8 mouse cellular contexts compared by ENCODE assay signal in genomic region chr3:32510375-32511190, GRCm38 (mm10). TPM values are rescaled to one million over a fixed set of nuclear protein-coding genes. Genes with fewer than 3 reads are reported as not detected.
DNase-seq lines count a peak whose midpoint lies in the region; ATAC-seq lines count a peak whose summit lies in the region.

No protein-coding gene starts in this region.

- peak overlapping the region; percentile 79 for H3K27ac ChIP-seq in embryonic facial prominence, embryonic 14.5 days (replicated peaks; ENCODE audit: low read depth, low read length)
- peak overlapping the region; percentile 83 for H3K27ac ChIP-seq in kidney, embryonic 14.5 days (ENCODE audit: low read depth, low read length)
- peak overlapping the region; percentile 86 for H3K27ac ChIP-seq in limb, embryonic 15.5 days

- H3K4me1 ChIP-seq in embryonic facial prominence, embryonic 14.5 days (ENCODE audit: control insufficient read depth, insufficient read depth, low read length), result peaks cover 11% of the 10 kb centered on the region; the same call in 1 of the 2 replicates
- no peaks in the 10 kb centered on the region for H3K4me1 ChIP-seq in kidney, embryonic 14.5 days (ENCODE audit: control insufficient read depth, insufficient read depth, low read length)
- peaks cover 13% of the 10 kb centered on the region for H3K4me1 ChIP-seq in limb, embryonic 15.5 days

- ATAC-seq in embryonic facial prominence, embryonic 14.5 days (ENCODE audit: low read depth), result peak; percentile 94
- ATAC-seq in kidney, embryonic 14.5 days (ENCODE audit: low FRiP score, low TSS enrichment), result peak; percentile 96
- peak; percentile 92 for ATAC-seq in limb, embryonic 15.5 days (ENCODE audit: insufficient number of reproducible peaks, low FRiP score, low TSS enrichment, low read depth)

- no peaks in the 10 kb centered on the region for H3K27me3 ChIP-seq in embryonic facial prominence, embryonic 14.5 days (replicated peaks; ENCODE audit: control insufficient read depth, insufficient read depth, low read length)
- H3K27me3 ChIP-seq in kidney, embryonic 14.5 days (ENCODE audit: control insufficient read depth, insufficient read depth, low read length), result no peaks in the 10 kb centered on the region
- H3K27me3 ChIP-seq in limb, embryonic 15.5 days, result no peaks in the 10 kb centered on the region

- no peaks in the 10 kb centered on the region for H3K9me3 ChIP-seq in embryonic facial prominence, embryonic 14.5 days (ENCODE audit: control insufficient read depth, low read length)
- no peaks in the 10 kb centered on the region for H3K9me3 ChIP-seq in kidney, embryonic 14.5 days (ENCODE audit: control insufficient read depth, low read length)
- no peaks in the 10 kb centered on the region for H3K9me3 ChIP-seq in limb, embryonic 15.5 days

- peak overlapping the region; percentile 88 for H3K4me3 ChIP-seq in embryonic facial prominence, embryonic 14.5 days (ENCODE audit: low read depth, low read length)
- H3K4me3 ChIP-seq in kidney, embryonic 14.5 days (ENCODE audit: low read length), result peak overlapping the region; percentile 84
- H3K4me3 ChIP-seq in limb, embryonic 15.5 days, result peak overlapping the region; percentile 95

- H3K4me2 ChIP-seq in embryonic facial prominence, embryonic 14.5 days (ENCODE audit: low read depth, low read length), result peak overlapping the region; percentile 80
- H3K4me2 ChIP-seq in kidney, embryonic 14.5 days (replicated peaks; ENCODE audit: low read depth, low read length), result peak overlapping the region; percentile 47
- H3K4me2 ChIP-seq in limb, embryonic 15.5 days, result peak overlapping the region; percentile 79

- H3K36me3 ChIP-seq in embryonic facial prominence, embryonic 14.5 days (ENCODE audit: control insufficient read depth, insufficient read depth, low read length), result peaks cover 20% of the 10 kb centered on the region; the same call in 1 of the 2 replicates
- H3K36me3 ChIP-seq in kidney, embryonic 14.5 days (ENCODE audit: control insufficient read depth, insufficient read depth, low read length), result peaks cover 3% of the 10 kb centered on the region; the same call in 1 of the 2 replicates
- peaks cover 11% of the 10 kb centered on the region; the same call in 1 of the 2 replicates for H3K36me3 ChIP-seq in limb, embryonic 15.5 days

- DNase-seq in 3T3-L1 (ENCODE audit: low read depth, low spot score), result peak; percentile 97
- DNase-seq in adrenal gland, postnatal 4 days (ENCODE audit: low spot score in 2 of 2), result peak; percentile 97 to 98
- DNase-seq in embryonic facial prominence, embryonic 14.5 days (ENCODE audit: low spot score), result peak; percentile 94
- DNase-seq in heart, adult 9 months (ENCODE audit: low spot score in 2 of 2), result peak; percentile 96 to 97
- DNase-seq in monocyte, adult 2 months (ENCODE audit: low read depth in 1 of 2, low spot score in 2 of 2), result peak; percentile 95 to 96
- DNase-seq in spleen, postnatal 36 days (ENCODE audit: low spot score in 2 of 2), result peak; percentile 96

- 0% methylated on average over 50 of the region's 69 CpGs for WGBS in embryonic facial prominence, embryonic 14.5 days
- under 1% methylated on average over 45 of the region's 69 CpGs for WGBS in kidney, embryonic 14.5 days
- under 1% methylated on average over 56 of the region's 69 CpGs for WGBS in limb, embryonic 15.5 days

- peak overlapping the region; percentile 96 for H3K9ac ChIP-seq in embryonic facial prominence, embryonic 14.5 days (ENCODE audit: low read depth, low read length)
- peak overlapping the region; percentile 89 for H3K9ac ChIP-seq in kidney, embryonic 14.5 days (ENCODE audit: low read depth, low read length)
- H3K9ac ChIP-seq in limb, embryonic 15.5 days, result peak overlapping the region; percentile 93

RNA-seq across cellular contexts. Expression of gene Zfp639, which starts 0.5 kb away (rescaled TPM):
- total RNA-seq in adrenal gland, postnatal 4 days (2021), result 10 to 100 TPM; 41.8 TPM
- polyA plus RNA-seq in embryonic facial prominence, embryonic 14.5 days (2014; fragmentation: Nextera tagmentation; extraction: Ambion mirVana), result 35.4 and 42.2 TPM in 2 replicates
- 44.4 and 44.5 TPM in 2 replicates for polyA plus RNA-seq in kidney, embryonic 14.5 days (2014; fragmentation: Nextera tagmentation; extraction: Ambion mirVana)
- polyA plus RNA-seq in limb, embryonic 15.5 days (2015; fragmentation: Nextera tagmentation; extraction: Ambion mirVana), result 34.8 and 36.0 TPM in 2 replicates

RNA-seq across cellular contexts. Expression of gene Kcnmb3, which starts 18.6 kb away (rescaled TPM):
- total RNA-seq in adrenal gland, postnatal 4 days (2021), result 1 to 10 TPM in 1 of 2 experiments, under 1 TPM in 1; 0.17 to 2.0 TPM
- 0.19 TPM in 1 of 2 replicates, not detected in the other for polyA plus RNA-seq in embryonic facial prominence, embryonic 14.5 days (2014; fragmentation: Nextera tagmentation; extraction: Ambion mirVana)
- polyA plus RNA-seq in kidney, embryonic 14.5 days (2014; fragmentation: Nextera tagmentation; extraction: Ambion mirVana), result not detected in 2 replicates
- not detected in 2 replicates for polyA plus RNA-seq in limb, embryonic 15.5 days (2015; fragmentation: Nextera tagmentation; extraction: Ambion mirVana)

RNA-seq across cellular contexts. Expression of gene Mfn1, which starts 18.7 kb away (rescaled TPM):
- total RNA-seq in adrenal gland, postnatal 4 days (2021), result 10 to 100 TPM; 61.0 to 62.5 TPM
- polyA plus RNA-seq in embryonic facial prominence, embryonic 14.5 days (2014; fragmentation: Nextera tagmentation; extraction: Ambion mirVana), result 25.1 and 27.8 TPM in 2 replicates
- polyA plus RNA-seq in kidney, embryonic 14.5 days (2014; fragmentation: Nextera tagmentation; extraction: Ambion mirVana), result 17.8 and 29.6 TPM in 2 replicates
- 26.5 and 29.1 TPM in 2 replicates for polyA plus RNA-seq in limb, embryonic 15.5 days (2015; fragmentation: Nextera tagmentation; extraction: Ambion mirVana)

Comparison
In these comparisons a context has a peak if more than half of its experiments do, and no peak if none do; other contexts are left out.
1. Peak in every context shown above with its lines: DNase-seq, ATAC-seq, H3K4me3 ChIP-seq and H3K27ac ChIP-seq.